Mouse (Mus musculus): ENCODE data around the gene Rbm26.

The Rbm26 gene

GRCm38 (mm10) chr14:105096221-105096620, 80.9 kb downstream of the Rbm26 start:
- intact Hi-C loops (cut with DNase I) = no loop called here

- intact Hi-C loops (cut with DNase I) = no loop called here
These were observed 90.1 kb downstream of the Rbm26 start for GRCm38 (mm10) chr14:105087001-105087400.

- intact Hi-C loops (cut with DNase I) = no loop called here
These were observed 91.7 kb downstream of the Rbm26 start for GRCm38 (mm10) chr14:105085332-105085993.

GRCm38 (mm10) chr14:105084757-105085330, 92.3 kb downstream of the Rbm26 start:
- intact Hi-C loops (cut with DNase I) = no loop called here

- intact Hi-C loops (cut with DNase I) = no loop called here
These were observed 93.0 kb downstream of the Rbm26 start for GRCm38 (mm10) chr14:105084106-105084505.

GRCm38 (mm10) chr14:105074776-105075175, 102.4 kb downstream of the Rbm26 start:
- intact Hi-C loops (cut with DNase I) = no loop called here

- intact Hi-C loops (cut with DNase I) = no loop called here
These were observed 102.8 kb downstream of the Rbm26 start for GRCm38 (mm10) chr14:105074376-105074775.

GRCm38 (mm10) chr14:105071010-105071509, 106.1 kb downstream of the Rbm26 start:
- intact Hi-C loops (cut with DNase I) = no loop called here

- intact Hi-C loops (cut with DNase I) = no loop called here
These were observed 106.7 kb downstream of the Rbm26 start for GRCm38 (mm10) chr14:105070258-105071009.

- intact Hi-C loops (cut with DNase I) = no loop called here
These were observed 109.1 kb downstream of the Rbm26 start for GRCm38 (mm10) chr14:105068060-105068459.

- intact Hi-C loops (cut with DNase I) = no loop called here
These were observed 112.9 kb downstream of the Rbm26 start for GRCm38 (mm10) chr14:105064243-105064642.

- intact Hi-C loops (cut with DNase I) = no loop called here
These were observed 115.9 kb downstream of the Rbm26 start for GRCm38 (mm10) chr14:105061230-105061629.

- intact Hi-C loops (cut with DNase I) = no loop called here
These were observed 119.2 kb downstream of the Rbm26 start for GRCm38 (mm10) chr14:105057934-105058333.

Data from adrenal gland (tissue).